Mouse (Mus musculus): ENCODE measurements around the gene Slc44a4.
"Not testable (repeated sequence)": the region's sequence is repeated elsewhere in the genome, so short reads cannot be mapped to it uniquely, and the experiment has no call there.

Slc44a4 gene

GRCm38 (mm10) chr17:34944362-34944761 lies 30.1 kb downstream of the Slc44a4 start:
- DNase-seq = no peak

DNA sequence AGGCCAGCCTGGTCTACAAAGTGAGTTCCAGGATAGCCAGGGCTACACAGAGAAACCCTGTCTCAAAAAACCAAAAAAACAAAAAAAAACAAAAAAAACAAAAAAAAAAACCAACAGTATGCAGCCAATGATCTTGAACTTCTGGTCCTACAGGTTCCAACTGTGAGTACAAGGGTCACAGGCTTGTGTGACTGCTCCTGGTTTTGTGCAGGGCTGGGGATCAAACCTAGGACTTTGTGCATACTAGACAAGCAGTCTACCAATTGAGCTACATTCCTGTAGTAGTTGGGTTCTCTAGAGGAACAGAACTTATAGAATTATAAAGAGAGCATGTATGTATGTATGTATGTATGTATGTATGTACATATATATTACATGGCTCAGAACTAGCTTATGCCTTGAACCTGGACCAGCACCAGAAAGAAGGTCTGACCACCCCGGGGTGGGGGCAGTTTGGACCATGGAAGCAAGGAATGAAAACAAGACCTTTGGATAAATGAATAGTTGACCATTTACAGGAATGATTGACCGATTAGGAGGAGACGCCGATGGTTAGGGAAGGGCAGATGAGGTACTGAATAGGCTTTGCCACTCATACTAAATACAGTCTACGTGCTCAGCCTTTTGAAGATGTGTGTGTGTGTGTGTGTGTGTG lies 32.3 kb downstream of the Slc44a4 start:
- DNase-seq = no peak

DNA sequence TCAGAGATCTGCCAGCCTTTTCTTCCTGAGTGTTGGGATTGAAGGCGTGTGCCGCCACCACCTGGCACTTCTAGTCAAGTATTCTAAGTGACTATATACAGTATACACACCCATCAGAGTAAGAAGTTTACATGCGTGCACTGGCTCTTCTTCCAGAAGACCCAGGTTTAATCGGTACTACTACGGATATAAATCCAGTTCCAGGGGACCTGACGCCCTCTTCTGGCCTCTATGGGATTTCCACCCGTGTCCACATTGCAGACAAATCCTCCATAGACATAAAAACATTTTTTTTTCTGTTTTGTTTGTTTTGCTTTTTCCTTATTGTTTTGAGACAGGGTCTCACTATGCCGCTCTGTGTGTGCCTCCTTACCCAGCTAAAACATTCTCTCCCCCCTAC lies 33.3 kb downstream of the Slc44a4 start:
- DNase-seq = no peak

- not testable (repeated sequence) for DNase-seq
These were observed 34.7 kb downstream of the Slc44a4 start for GRCm38 (mm10) chr17:34948721-34949552.

GRCm38 (mm10) chr17:34949553-34949969 lies 35.3 kb downstream of the Slc44a4 start:
- DNase-seq = no peak

- DNase-seq = no peak
These were observed 36.5 kb downstream of the Slc44a4 start for GRCm38 (mm10) chr17:34950514-34951455.

DNA sequence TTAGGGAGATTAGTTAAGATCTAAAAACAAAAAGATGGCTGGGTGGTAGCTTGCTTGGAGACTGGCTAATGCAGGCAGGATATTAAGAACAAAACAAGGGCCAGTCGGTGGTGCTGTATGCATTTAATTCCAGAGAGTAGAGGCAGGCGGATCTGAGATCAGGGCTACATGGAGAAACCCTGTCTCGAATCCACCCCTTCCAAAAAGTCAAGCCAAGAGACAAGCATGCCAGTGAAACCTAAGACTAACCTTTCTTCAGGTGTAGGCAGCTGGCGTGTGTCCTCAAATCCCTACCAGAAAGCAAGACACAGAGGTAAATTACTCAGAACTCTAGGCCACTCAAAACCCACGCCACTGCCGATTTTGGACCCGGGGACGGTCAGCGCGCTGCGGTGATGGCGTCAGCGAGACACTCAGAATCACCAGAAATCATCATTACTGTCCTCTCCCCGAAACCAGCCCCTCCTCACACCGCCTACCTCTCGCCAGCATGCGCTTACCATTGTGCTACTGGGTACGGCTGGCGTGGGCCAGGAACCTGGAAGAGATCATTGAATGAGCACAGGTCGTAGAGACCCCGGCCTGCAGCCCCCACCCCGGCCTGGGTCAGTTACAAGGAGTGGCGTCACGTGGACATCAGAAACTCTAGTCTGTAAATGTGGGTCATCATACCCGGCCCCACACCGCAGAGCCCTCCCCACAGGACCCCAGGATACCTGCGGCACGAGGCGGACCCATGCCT lies 37.5 kb downstream of the Slc44a4 start:
- DNase-seq = peak; percentile 65

DNA sequence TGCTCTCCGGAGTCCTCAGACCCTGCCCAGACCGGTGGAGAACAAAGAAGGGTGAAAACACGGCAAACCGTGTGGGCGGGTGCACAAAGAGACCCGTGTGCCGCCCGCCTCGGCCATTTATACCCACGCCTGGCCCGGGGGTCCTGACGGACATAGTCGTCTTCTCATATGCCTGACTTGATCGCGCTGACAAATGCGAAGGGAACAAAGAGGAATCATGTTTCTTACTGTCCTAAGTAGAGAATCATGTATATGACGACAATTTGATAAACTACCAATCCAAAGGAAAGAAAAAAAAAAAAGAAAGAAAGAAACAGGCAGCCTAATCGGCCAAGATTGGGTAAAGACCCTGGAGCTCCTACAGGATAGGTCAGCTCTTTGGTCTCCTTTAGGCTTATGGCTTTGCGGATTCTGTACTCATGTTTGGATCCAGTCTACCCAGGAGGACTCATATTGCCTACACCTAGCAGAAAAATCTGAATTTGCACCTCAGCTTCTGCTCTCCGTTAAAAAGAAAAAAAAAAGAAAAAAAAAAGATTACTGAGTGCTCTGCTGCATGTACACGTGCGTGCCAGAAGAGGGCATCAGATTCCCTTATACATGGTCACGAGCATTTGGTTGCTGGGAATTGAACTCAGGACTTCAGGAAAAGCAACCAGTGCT lies 38.2 kb downstream of the Slc44a4 start:
- DNase-seq = peak; percentile 36

GRCm38 (mm10) chr17:34953258-34953657 lies 39.0 kb downstream of the Slc44a4 start:
- no peak for DNase-seq

GRCm38 (mm10) chr17:34953904-34954303 lies 39.6 kb downstream of the Slc44a4 start:
- DNase-seq = no peak

DNA sequence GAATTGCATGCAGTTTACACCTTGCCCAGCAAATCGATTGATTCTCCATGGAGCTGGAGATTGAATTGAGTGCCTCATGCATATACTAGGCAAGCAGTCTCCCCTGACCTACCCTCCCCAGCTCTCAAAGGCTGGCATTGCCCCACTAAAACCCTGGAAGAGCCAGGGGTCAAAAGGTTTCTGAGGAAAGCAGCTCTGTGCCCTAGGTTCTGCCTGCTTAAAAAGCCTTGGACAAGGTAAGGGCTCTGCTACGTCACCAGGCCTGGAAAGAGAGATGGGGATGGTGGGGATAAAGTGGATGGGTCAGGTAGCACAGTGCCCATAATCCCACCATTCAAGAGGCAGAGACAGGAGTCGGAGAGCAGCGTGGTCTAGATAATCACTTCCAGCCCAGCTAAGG lies 40.6 kb downstream of the Slc44a4 start:
- DNase-seq = no peak

- DNase-seq = no peak
These were observed 41.6 kb downstream of the Slc44a4 start for GRCm38 (mm10) chr17:34955884-34956283.

DNA sequence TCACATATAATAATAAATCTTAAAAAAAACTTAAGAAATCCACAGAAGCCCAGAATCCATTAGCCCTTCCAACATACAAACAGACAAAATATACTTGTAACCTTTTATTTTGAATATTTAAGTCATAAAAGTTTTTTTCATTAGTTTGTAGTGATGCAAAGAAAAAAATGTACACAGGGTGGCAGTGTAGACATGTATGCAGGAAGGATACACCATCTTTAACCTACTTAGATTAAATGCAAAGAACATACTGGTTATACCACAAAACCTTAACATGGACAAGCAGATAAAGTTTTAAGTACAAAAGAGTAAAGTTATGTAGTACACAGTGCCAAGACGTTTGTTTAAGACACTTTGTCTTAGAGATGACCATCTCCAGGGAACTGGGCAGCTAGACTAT lies 42.1 kb downstream of the Slc44a4 start:
- DNase-seq = no peak

DNA sequence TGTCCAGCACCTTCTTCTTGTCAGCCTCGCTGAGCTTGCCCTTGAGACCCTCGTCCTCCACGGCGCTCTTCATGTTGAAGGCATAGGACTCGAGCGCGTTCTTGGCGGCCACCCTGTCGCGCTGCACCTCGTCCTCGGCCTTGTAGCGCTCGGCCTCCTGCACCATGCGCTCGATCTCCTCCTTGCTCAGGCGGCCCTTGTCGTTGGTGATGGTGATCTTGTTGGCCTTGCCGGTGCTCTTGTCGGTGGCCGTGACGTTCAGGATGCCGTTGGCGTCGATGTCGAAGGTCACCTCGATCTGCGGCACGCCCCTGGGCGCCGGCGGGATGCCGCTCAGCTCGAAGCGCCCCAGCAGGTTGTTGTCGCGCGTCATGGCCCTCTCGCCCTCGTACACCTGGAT lies 43.0 kb downstream of the Slc44a4 start:
- DNase-seq = not testable (repeated sequence)

DNA sequence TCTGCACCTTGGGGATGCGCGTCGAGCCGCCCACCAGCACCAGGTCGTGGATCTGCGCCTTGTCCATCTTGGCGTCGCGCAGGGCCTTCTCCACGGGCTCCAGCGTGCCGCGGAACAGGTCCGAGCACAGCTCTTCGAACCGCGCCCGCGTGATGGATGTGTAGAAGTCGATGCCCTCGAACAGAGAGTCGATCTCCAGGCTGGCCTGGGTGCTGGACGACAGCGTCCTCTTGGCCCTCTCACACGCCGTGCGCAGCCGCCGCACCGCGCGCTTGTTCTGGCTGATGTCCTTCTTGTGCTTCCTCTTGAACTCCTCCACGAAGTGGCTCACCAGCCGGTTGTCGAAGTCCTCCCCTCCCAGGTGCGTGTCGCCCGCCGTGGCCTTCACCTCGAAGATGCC lies 43.7 kb downstream of the Slc44a4 start:
- not testable (repeated sequence) for DNase-seq

GRCm38 (mm10) chr17:34958734-34959129 lies 44.5 kb downstream of the Slc44a4 start:
- not testable (repeated sequence) for DNase-seq

DNA sequence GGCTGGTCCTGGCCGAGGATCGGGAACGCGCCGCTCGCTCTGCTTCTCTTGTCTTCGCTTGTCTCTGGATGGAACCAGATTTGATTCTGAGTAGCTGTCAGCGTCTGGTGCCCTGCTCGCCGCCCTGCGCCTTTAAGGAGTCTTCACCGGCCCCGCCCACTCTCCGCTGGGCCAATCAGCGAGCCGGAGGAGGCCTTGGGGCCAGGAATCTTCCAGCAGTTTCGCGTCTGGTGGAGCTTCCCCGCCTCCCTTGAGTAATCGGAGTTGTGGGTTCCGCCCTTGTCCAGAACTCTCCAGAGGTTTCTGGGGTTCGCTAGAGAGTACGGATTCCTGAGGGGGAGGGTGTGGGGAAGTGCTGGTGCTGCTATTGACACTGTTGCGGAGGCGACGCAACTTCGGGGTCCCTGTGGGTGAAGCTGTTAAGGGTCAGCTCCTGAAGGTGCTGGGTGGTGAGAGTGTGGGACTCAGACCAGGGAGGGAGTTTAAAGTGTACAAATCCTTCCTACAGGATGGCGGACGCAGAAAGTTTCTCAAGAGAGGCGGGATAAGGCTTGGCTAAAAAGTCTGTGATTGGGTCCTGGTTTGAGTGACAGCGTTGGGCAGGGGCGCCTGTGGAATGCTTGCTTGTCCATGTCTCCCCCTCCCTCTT lies 45.0 kb downstream of the Slc44a4 start, which contains the start of gene Hspa1b:
Gene Hspa1b, minus strand, starts transcription at position 109 of the 649 bp plus-strand sequence.
- DNase-seq = peak; percentile 85

- DNase-seq = no peak
These were observed 45.7 kb downstream of the Slc44a4 start for GRCm38 (mm10) chr17:34959881-34960515.

- DNase-seq = no peak
These were observed 46.6 kb downstream of the Slc44a4 start for GRCm38 (mm10) chr17:34960702-34961493.

DNA sequence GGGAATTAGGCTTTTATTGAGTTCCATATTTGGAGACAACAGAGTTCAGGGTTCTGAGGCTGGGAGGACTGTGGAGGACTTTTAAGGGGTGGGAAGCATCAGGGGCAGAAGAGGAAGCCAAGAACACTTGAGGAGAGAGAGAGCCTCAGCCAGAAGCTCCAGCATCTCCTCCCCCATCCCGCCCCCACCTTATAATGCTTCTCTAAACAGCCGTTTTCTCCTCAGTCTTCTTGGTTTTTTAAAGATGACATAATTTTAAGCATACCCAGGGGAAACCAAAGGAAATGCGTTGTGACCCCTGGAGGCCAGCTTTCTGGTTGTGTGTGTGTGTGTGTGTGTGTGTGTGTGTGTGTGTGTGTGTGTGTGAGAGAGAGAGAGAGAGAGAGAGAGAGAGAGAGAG lies 47.9 kb downstream of the Slc44a4 start:
- DNase-seq = no peak
